Mouse (Mus musculus) limb, embryonic 12.5 days (tissue): ENCODE measurements at regions not wholly inside any gene's neighbourhood (a gene's known extent, or its start where the extent isn't known, plus 50 kb on each side); places are given as distances from the start of the nearest gene placed in this dataset.

ENCODE experiments used
- ATAC-seq: fragments of 200-750 bp; cut with Nextera tagmentation; 2 replicates; pipeline ENCODE4 v1.8.0; 2017; ENCODE audit warnings: low read depth, moderate TSS enrichment; ENCODE audit not compliant: insufficient number of reproducible peaks, insufficient read depth, low FRiP score, low TSS enrichment
- H3K27ac ChIP-seq: fragments of 300-500 bp; sonication (generic); 2 replicates; pipeline ENCODE4 v1.5.1; 2016; ENCODE audit warnings: mild to moderate bottlenecking, moderate library complexity
- H3K27me3 ChIP-seq: fragments of 300-500 bp; sonication (generic); 2 replicates; pipeline ENCODE4 v1.6.1; 2016; ENCODE audit warnings: mild to moderate bottlenecking, moderate library complexity
- H3K36me3 ChIP-seq: fragments of 300-500 bp; sonication (generic); 2 replicates; pipeline ENCODE4 v1.6.1; 2016; ENCODE audit warnings: mild to moderate bottlenecking, moderate library complexity
- H3K4me1 ChIP-seq: fragments of 300-500 bp; sonication (generic); replicated peaks from 2 replicates; pipeline ENCODE4 v1.6.1; 2016
- H3K4me2 ChIP-seq: fragments of 300-500 bp; sonication (generic); 2 replicates; pipeline ENCODE4 v1.6.1; 2016; ENCODE audit warnings: mild to moderate bottlenecking, moderate library complexity
- H3K4me3 ChIP-seq: fragments of 300-500 bp; sonication (generic); replicated peaks from 2 replicates; pipeline ENCODE4 v1.5.1; 2016; ENCODE audit warnings: mild to moderate bottlenecking
- H3K9ac ChIP-seq: fragments of 300-500 bp; sonication (generic); replicated peaks from 2 replicates; pipeline ENCODE4 v1.6.1; 2016; ENCODE audit warnings: mild to moderate bottlenecking, moderate library complexity
- H3K9me3 ChIP-seq: fragments of 300-500 bp; sonication (generic); 2 replicates; pipeline ENCODE4 v1.6.1; 2016; ENCODE audit warnings: mild to moderate bottlenecking, moderate library complexity
- WGBS: fragments of 180-500 bp; shearing (Covaris S2); methylation state at CpG from one replicate; pipeline ENCODE4 v1.1.7; 2016; 5-methylcytosine and 5-hydroxymethylcytosine counted together

- no peaks in the 10 kb centered on the region for H3K27me3 ChIP-seq
- no peak overlapping the region for H3K27ac ChIP-seq
- H3K4me3 ChIP-seq, result no peak overlapping the region
- 80% methylated on average over 12 of the region's 12 CpGs for WGBS
- H3K36me3 ChIP-seq, result no peaks in the 10 kb centered on the region
- H3K9ac ChIP-seq, result no peak overlapping the region
- no peak for ATAC-seq
- no peaks in the 10 kb centered on the region for H3K9me3 ChIP-seq
- H3K4me1 ChIP-seq, result no peaks in the 10 kb centered on the region
- no peak overlapping the region for H3K4me2 ChIP-seq
Measured at GRCm38 (mm10) chr5:97222489-97223237, 111.3 kb upstream of the Paqr3 start.

- Histone ChIP-seq H3K9ac (no peak overlapping the region), H3K27ac (no peak overlapping the region), H3K4me1 (no peaks in the 10 kb centered on the region), H3K4me2 (no peak overlapping the region), H3K27me3 (no peaks in the 10 kb centered on the region), H3K9me3 (no peaks in the 10 kb centered on the region), H3K4me3 (no peak overlapping the region), H3K36me3 (no peaks in the 10 kb centered on the region)
- WGBS, result 89% methylated on average over 1 of the region's 1 CpGs
- no peak for ATAC-seq
Measured at GRCm38 (mm10) chr5:97218712-97219111, 107.3 kb upstream of the Paqr3 start.

GRCm38 (mm10) chr5:97205606-97206005 is 94.2 kb upstream of the Paqr3 start:
- no peak overlapping the region for H3K4me2 ChIP-seq
- no peak overlapping the region for H3K27ac ChIP-seq
- 85% methylated on average over 4 of the region's 4 CpGs for WGBS
- H3K9me3 ChIP-seq, result no peaks in the 10 kb centered on the region
- H3K4me1 ChIP-seq, result no peaks in the 10 kb centered on the region
- no peaks in the 10 kb centered on the region for H3K27me3 ChIP-seq
- H3K4me3 ChIP-seq, result no peak overlapping the region
- no peak for ATAC-seq
- no peak overlapping the region for H3K9ac ChIP-seq
- no peaks in the 10 kb centered on the region for H3K36me3 ChIP-seq

- Histone ChIP-seq H3K27ac (no peak overlapping the region), H3K4me1 (no peaks in the 10 kb centered on the region), H3K4me3 (no peak overlapping the region), H3K36me3 (no peaks in the 10 kb centered on the region), H3K9me3 (no peaks in the 10 kb centered on the region), H3K4me2 (no peak overlapping the region), H3K9ac (no peak overlapping the region), H3K27me3 (no peaks in the 10 kb centered on the region)
- WGBS, result 73% methylated on average over 2 of the region's 2 CpGs
- ATAC-seq, result no peak
Measured at GRCm38 (mm10) chr5:97204337-97204736, 92.9 kb upstream of the Paqr3 start.

- Histone ChIP-seq H3K36me3 (no peaks in the 10 kb centered on the region), H3K27ac (no peak overlapping the region), H3K9ac (no peak overlapping the region), H3K4me1 (no peaks in the 10 kb centered on the region), H3K4me3 (no peak overlapping the region), H3K4me2 (no peak overlapping the region), H3K9me3 (no peaks in the 10 kb centered on the region), H3K27me3 (no peaks in the 10 kb centered on the region)
- no peak for ATAC-seq
- WGBS, result 88% methylated on average over 1 of the region's 1 CpGs
Measured at GRCm38 (mm10) chr5:97203646-97204045, 92.2 kb upstream of the Paqr3 start.

GRCm38 (mm10) chr5:97202557-97202956 is 91.2 kb upstream of the Paqr3 start:
- ATAC-seq, result no peak
- H3K4me1 ChIP-seq, result no peaks in the 10 kb centered on the region

GRCm38 (mm10) chr5:97200655-97201054 is 89.3 kb upstream of the Paqr3 start:
- 75% methylated on average over 4 of the region's 4 CpGs for WGBS
- no peaks in the 10 kb centered on the region for H3K9me3 ChIP-seq
- no peak for ATAC-seq
- no peak overlapping the region for H3K4me3 ChIP-seq
- H3K36me3 ChIP-seq, result no peaks in the 10 kb centered on the region
- H3K27me3 ChIP-seq, result no peaks in the 10 kb centered on the region
- H3K9ac ChIP-seq, result no peak overlapping the region
- H3K4me1 ChIP-seq, result no peaks in the 10 kb centered on the region
- no peak overlapping the region for H3K27ac ChIP-seq
- no peak overlapping the region for H3K4me2 ChIP-seq

More at GRCm38 (mm10) chr5:97202557-97202956, 91.2 kb upstream of the Paqr3 start:
- H3K4me3 ChIP-seq, result no peak overlapping the region
- H3K9ac ChIP-seq, result no peak overlapping the region
- H3K27me3 ChIP-seq, result no peaks in the 10 kb centered on the region
- H3K4me2 ChIP-seq, result no peak overlapping the region
- 63% methylated on average over 3 of the region's 3 CpGs for WGBS
- H3K36me3 ChIP-seq, result no peaks in the 10 kb centered on the region
- no peak overlapping the region for H3K27ac ChIP-seq
- H3K9me3 ChIP-seq, result no peaks in the 10 kb centered on the region

GRCm38 (mm10) chr5:97195281-97195660 is 83.9 kb upstream of the Paqr3 start:
- Histone ChIP-seq H3K9ac (no peak overlapping the region), H3K27me3 (no peaks in the 10 kb centered on the region), H3K27ac (no peak overlapping the region), H3K4me3 (no peak overlapping the region), H3K4me2 (no peak overlapping the region), H3K4me1 (peaks cover 19% of the 10 kb centered on the region), H3K9me3 (no peaks in the 10 kb centered on the region), H3K36me3 (no peaks in the 10 kb centered on the region)
- no peak for ATAC-seq
- 66% methylated on average over 10 of the region's 10 CpGs for WGBS

GRCm38 (mm10) chr5:97194656-97195280 is 83.4 kb upstream of the Paqr3 start:
- H3K27ac ChIP-seq, result no peak overlapping the region
- no peak overlapping the region for H3K4me3 ChIP-seq
- peaks cover 19% of the 10 kb centered on the region for H3K4me1 ChIP-seq
- no peak for ATAC-seq
- no peaks in the 10 kb centered on the region for H3K27me3 ChIP-seq
- no peak overlapping the region for H3K9ac ChIP-seq
- H3K36me3 ChIP-seq, result no peaks in the 10 kb centered on the region
- no peak overlapping the region for H3K4me2 ChIP-seq
- no peaks in the 10 kb centered on the region for H3K9me3 ChIP-seq
- 66% methylated on average over 11 of the region's 11 CpGs for WGBS

- WGBS, result 69% methylated on average over 13 of the region's 13 CpGs
- H3K4me2 ChIP-seq, result no peak overlapping the region
- ATAC-seq, result no peak
- no peak overlapping the region for H3K9ac ChIP-seq
- no peak overlapping the region for H3K27ac ChIP-seq
- H3K4me3 ChIP-seq, result no peak overlapping the region
- no peaks in the 10 kb centered on the region for H3K9me3 ChIP-seq
- peaks cover 19% of the 10 kb centered on the region for H3K4me1 ChIP-seq
- H3K27me3 ChIP-seq, result no peaks in the 10 kb centered on the region
- no peaks in the 10 kb centered on the region for H3K36me3 ChIP-seq
Measured at GRCm38 (mm10) chr5:97192656-97193055, 81.3 kb upstream of the Paqr3 start.

GRCm38 (mm10) chr5:97190695-97191094 is 79.3 kb upstream of the Paqr3 start:
- H3K36me3 ChIP-seq, result no peaks in the 10 kb centered on the region
- peak; percentile 71; the same call in 1 of the 2 replicates for ATAC-seq
- H3K4me3 ChIP-seq, result no peak overlapping the region
- peaks cover 19% of the 10 kb centered on the region for H3K4me1 ChIP-seq
- H3K27ac ChIP-seq, result peak overlapping the region; percentile 74
- no peak overlapping the region for H3K4me2 ChIP-seq
- no peaks in the 10 kb centered on the region for H3K27me3 ChIP-seq
- WGBS, result 14% methylated on average over 3 of the region's 3 CpGs
- H3K9ac ChIP-seq, result 0 out of 2 replicates have a peak overlapping the region, but pooled peaks have one; percentile 18
- H3K9me3 ChIP-seq, result no peaks in the 10 kb centered on the region

- 84% methylated on average over 9 of the region's 9 CpGs for WGBS
- no peaks in the 10 kb centered on the region for H3K4me1 ChIP-seq
- ATAC-seq, result no peak
Measured at GRCm38 (mm10) chr5:97184512-97184911, 73.1 kb upstream of the Paqr3 start.

More at GRCm38 (mm10) chr5:97184512-97184911, 73.1 kb upstream of the Paqr3 start:
- no peaks in the 10 kb centered on the region for H3K9me3 ChIP-seq
- H3K4me3 ChIP-seq, result no peak overlapping the region
- no peaks in the 10 kb centered on the region for H3K36me3 ChIP-seq
- H3K4me2 ChIP-seq, result no peak overlapping the region
- no peak overlapping the region for H3K27ac ChIP-seq
- no peaks in the 10 kb centered on the region for H3K27me3 ChIP-seq
- H3K9ac ChIP-seq, result no peak overlapping the region
